Mouse (Mus musculus): Measurements from ENCODE around the gene Atp10b.

The Atp10b gene

DNA sequence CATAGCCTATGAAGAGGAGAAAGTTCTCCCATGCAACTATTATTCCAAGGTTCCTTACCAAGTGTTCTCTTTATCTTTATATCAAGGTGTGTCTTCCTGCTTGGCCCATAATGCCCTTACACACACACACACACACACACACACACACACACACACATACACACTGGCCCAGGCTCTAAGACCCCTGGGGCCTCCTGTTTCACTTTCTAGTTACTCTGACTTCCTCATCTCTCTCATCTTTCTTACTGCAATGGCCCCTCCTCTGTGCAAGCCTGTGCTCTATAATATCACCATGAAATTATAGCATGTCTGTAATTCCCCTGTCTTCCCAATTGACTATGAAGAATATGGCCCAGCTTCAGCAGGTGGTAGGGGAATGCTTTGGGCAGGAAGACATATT is 49.7 kb downstream of the Atp10b start:
- no peak for DNase-seq (ENCODE audit: low read depth, low spot score)

DNA sequence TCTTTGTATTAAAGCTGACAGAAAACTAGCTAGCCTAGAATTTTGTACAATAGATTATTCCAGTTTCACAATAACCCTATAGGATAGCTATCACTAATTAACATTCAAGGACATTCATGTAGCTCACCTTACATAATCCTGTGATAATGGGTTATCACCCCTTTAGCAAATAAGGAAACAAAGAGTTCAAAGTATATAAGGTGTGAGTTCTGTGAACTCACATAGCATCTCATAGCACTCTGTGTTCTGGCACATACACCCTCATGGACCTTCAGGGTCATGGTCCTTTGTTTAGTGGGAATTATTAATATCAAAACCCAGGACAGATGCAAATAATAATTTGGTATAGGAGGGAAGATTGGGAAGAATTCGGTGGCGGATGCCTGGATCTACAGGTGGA is 50.4 kb downstream of the Atp10b start:
- no peak for DNase-seq (ENCODE audit: low read depth, low spot score)

DNA sequence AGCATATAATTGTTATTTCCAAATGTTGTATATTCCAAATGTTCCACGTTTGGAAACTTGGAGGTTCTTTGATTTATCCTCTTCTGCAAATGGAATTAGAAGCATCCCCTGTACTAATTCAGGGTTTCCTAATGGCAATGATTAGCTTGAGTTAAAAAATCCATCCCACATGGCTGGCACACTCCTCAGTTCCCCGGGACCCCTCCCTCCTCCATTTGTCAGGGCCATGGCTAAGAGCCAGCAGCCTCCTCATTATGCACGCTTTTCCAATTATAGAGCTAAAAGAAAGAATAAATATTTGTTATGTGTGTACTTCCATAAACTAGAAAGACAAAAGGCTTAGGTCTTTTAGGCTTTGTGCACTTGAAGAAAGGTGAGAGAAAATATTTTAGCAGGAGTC is 53.9 kb downstream of the Atp10b start:
- DNase-seq (ENCODE audit: low read depth, low spot score), result no peak

DNA sequence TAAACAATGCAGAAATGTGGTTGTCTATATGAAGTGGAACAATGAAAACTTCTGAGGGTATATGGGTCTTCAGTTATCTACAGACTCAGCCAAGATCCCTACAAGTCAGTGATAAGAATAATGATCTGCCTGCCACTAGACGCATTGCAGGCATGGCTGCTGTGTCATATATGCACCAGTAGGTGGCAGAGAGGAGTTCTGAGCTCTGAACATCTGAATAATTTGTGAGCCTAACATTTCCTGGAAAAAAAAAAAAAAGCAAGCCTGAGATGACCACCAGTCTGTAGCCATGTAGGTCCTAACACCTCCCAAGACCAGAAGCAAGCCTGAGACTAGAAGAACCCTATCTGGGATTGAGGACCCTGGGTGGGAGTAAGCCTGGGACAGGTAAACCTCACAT is 63.5 kb downstream of the Atp10b start:
- DNase-seq (ENCODE audit: low read depth, low spot score), result no peak

DNA sequence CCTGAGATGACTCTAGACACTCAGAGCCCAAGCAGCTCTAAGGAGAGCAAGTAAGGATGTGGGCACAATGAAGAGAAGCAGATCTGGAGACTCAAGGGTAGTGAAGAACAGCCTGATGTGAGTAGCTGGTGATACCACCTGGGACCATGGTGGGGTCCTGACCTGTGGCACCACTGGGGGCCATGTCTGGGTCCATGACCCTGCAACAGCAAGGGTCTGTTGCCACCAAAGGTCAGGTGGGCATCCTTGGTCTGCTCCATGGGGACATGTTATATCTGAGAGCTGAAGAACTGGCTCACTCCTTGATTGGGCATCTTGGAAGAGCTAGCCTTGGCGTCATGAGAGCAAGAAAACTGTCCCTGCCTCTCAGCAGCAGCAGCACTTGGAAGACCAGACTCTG is 64.1 kb downstream of the Atp10b start:
- no peak for DNase-seq (ENCODE audit: low read depth, low spot score)

DNA sequence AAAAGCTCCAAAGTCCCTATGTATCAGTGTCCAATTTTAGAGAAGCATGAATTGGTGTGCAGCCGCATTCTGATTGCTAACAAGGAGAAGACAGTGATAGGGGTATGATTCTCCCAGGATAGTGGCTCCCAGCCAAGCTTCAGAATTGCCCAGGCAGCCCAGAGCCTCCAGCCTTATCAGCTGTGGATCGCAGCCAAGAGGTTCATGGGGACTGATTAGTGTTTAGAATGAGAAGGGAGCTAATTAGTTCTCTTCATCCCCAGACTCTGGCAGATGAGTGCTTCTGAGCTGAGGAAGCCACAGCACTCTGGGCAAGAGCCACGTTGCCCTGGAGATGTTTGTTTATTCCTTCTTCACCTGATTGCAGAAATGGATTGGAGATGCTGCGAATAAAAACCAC is 67.3 kb downstream of the Atp10b start:
- DNase-seq (ENCODE audit: low read depth, low spot score), result no peak

DNA sequence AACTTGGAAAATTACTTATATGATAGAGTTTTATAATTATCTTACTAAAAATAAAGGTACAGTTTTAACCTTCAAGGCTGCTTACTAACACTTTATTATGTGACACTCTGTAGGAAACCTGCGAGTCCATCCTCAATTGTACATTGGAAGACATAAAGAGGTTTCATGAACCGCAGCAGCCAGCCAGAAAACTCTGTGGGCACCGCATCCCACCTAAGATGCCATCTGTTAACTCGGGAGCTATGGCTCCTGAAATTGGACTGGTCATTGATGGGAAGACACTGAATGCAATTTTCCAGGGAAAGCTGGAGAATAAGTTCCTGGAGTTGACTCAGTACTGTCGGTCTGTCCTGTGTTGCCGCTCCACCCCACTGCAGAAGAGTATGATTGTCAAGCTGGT is 80.6 kb downstream of the Atp10b start:
- DNase-seq (ENCODE audit: low read depth, low spot score), result no peak

DNA sequence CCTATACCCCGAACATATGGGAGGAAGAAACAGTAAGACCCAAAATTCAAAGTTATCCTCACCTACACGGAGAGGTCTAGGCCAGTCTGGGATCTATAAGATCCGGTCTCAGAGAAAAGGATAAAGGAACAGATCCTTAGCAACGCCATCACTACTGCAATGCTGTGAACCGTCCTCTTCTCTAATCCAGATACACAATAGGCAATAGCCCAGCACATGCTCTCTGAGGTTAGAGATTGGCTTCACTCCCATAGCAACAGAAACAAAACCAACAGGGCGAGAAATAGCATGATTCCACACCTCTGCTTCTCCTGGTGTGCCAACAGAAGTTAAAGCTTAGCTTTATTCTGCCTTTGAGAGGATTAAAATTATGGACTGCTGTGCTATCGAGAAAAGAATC is 82.4 kb downstream of the Atp10b start:
- no peak for DNase-seq (ENCODE audit: low read depth, low spot score)

DNA sequence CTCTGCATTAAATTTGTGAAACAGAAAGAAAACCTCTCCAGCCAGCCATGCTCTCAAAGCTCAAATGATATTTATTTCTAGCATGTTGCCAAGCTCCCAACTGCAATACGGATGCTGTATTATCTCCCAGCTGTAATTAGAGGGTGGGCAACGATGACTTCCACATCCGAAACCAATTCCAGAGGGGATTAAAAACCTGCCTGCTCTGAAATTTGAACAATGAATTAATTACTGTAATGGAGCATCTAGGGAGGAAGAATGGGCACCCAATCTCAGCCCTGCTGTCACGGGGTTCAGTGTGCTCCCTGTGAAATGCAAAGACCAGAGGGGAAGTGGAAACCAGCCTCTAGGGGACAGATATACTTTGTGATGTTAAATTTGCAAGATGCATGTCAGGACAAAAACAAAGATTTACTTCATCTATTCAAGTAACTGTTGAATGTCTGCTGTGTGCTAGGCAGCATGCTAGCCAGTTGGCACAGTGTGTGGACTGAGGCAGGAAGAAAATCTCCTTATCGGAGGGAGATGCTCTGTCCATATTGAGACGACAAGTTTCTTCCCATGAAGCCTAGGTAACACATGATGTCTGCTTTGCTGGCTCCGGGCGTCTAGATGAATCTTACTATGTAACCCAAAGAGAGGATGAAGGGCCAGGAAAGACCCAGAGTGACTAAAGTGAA is 86.8 kb downstream of the Atp10b start:
- no peak for DNase-seq (ENCODE audit: low read depth, low spot score)

DNA sequence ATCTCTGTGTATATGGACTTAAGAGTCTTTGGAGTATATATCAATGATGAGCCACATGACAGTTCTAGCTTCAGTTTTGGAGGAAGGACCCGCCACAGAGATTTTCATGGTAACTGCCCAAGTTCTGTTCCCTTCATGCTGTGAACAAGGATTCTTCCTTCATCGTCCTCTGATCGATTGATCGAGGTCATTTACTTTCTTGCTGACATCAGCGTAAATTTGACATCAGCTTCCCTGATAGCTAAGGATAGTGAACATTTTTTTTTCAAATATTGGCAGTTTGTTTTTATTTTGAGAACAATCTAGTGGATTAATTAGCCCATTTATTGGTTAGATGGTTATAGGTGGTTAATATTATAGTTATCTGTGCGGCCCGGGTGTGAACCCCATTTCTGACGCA is 90.1 kb downstream of the Atp10b start:
- DNase-seq (ENCODE audit: low read depth, low spot score), result no peak

DNA sequence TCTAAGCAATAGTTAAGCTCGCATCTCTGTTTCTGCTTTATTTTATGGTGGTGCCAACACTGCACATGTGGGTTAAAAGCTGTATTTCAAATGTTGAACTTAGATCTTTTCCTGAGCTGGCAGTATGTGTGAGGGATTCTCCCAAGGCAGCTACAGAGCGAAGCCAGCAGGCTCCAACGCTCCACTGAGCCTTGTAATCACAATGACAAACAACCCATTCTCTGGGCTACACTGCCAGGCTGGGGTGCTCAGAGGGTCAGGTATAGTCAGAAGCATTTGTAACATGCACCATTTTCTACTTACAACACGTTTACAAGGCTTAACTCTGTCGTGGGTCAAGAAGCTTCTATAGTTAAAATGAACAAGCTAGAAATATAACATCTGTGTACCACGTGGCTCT is 103.4 kb downstream of the Atp10b start:
- DNase-seq (ENCODE audit: low read depth, low spot score), result no peak

DNA sequence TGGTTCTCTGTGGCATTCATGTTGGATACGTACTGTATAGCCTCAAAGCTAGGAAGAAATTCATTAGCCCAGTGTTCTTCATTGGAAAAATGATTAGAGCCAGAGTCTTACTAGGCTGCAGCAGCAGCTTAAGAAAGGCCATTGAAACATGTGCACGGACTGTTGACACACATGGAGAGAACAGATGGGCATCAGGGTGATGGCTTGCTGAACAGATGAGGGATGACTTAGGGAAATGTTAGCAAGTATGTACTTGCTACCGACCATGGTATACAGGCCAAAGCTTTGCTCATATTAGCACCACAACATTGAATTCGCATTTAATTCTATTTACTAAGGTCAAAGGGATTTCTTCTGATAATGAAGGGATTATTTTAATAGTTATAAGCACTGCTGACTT is 105.6 kb downstream of the Atp10b start:
- no peak for DNase-seq (ENCODE audit: low read depth, low spot score)

DNA sequence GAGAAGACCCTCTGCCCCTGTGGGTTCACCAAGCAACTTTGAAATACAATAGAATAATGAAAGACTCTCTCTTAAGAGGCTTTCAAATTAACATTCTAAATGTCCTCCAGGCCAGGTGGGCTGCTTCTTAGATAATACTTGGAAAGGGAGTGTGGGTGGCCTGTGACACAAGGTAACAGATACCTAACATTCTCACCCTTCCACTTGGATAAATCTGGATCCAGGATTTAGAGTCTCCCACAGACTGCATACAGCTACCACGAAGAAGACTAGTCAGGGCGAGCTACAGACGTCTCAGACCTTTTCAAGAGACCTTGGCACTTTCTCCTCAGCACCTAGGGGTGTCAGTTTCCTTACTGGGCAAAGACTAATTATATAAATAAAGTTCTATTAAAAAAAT is 107.6 kb downstream of the Atp10b start:
- no peak for DNase-seq (ENCODE audit: low read depth, low spot score)

DNA sequence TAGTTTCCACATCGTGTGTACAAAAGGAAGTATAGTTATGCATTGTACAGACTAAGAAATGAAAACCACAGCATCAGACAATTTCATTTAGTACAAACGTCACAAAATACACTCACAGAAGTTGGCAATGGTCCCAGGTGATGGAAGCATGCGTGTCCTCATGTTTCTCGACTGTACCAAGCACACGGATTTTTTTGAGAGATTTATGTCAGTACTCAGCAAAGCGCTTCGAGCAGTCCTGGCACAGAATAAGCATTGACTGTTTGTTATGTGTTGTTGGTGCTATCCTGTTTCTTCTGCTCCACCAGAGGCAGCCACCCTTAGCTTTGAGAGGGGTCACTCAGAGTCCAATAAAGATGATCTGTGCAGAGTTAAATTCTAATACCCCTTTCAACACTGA is 108.1 kb downstream of the Atp10b start:
- DNase-seq (ENCODE audit: low read depth, low spot score), result no peak

DNA sequence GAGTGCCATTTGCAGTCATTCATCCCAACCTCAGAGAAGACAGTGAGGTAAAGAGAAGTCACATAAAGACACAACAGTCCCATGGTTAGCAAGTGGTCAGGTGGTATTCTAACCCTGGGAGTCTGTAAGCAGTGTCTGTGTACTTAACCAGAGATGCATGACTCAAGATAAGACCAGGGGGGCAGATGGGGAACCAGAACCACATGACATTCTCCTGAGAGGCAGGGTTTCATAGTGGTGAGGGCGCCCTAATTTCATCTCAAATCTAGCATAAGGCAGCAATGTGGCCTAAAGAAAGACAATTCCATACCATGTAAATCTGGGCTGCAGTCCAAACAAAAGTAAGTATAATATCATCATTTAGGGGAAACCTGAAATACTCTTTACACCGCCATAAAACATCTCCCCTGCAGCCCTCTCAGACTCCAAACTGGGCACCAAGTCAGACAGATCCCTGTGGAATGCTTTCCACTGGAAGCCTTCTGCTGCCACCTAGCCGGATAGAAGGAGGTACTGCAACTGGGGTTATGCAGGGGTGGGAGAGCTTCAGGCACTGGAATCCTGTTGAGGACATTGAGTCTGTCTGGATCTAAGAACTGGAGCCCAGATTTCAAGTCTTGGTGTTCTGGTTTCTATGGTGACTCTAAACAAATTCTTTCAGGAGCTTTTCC is 114.0 kb downstream of the Atp10b start:
- DNase-seq (ENCODE audit: low read depth, low spot score), result peak; percentile 1

DNA sequence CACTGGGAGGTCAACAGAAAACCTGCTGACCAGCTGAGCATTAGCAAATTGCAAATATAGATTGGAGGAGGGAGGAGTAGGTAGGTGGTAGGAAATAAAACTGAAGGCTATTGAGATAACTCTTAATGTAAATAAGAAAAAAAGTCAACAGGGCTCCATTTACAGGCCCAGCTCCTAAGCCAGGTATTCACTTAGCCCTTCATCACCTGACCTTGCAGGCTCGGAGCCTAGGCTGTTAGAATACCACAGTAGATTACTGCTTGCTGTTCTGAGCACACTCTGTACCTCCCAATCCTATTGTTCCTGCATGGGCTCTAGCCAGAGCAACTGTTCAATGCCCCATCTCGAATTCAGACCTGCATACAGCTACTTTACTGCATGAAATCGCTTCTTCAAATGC is 117.8 kb downstream of the Atp10b start:
- DNase-seq (ENCODE audit: low read depth, low spot score), result no peak

DNA sequence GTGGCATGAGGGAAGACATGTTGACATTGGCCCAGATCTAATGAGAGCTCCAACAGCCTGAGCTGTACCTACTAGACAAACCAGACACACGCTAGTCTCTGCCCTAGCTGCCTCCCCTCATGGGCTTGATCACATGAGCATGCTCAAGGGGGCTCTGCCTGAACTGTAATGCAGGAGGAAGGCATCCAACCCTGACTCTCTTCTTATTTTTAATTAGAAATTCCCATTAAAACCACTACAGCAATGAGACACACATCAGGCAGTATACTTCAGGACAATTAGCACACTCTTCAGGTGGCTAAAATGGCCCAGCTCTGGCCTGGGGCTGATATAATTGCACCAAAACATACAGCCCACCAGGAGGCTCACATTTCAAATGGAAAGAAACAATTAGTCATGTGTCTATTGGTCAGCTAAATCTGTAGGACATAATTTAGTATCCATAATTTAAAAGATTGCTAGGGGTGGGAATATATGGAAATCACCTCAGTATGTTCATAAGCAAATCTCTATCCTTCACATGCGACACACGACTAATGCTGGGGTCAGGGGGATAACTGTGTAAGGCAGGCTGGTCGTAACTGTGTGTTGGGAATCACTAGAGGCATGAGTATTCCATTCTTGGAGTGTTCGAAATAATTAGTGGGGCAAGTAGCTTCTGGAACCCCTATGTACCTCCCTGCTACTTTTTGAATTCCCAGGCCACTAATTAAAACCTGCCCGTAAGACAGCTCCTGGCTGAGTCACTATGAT is 120.0 kb downstream of the Atp10b start:
- DNase-seq (ENCODE audit: low read depth, low spot score), result no peak

DNA sequence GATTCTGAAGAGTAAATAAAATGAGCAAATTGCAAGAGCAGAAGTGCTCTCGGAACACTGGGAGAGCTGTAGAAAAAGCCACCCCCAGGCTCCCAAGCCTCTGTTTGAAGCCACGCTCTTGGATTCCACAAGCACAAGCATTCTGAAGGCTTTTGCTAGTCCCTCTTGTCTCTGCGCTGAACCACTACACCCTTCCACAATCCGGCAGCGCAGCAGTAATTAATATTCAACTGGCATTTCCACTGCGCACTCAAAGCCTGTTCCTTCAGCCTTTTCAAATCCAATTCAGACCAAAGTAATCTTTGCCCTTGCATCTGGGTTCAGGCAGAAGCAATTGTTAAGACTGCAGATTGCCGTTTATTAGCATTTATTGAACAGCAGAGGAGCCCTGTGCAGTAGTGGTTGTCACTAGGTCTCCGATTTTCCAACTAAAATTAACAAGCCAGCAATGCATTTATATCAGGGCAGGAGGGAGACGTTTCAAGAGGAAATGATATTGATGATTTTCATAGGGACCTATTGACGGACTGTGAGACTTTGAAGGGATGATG is 120.7 kb downstream of the Atp10b start:
- DNase-seq (ENCODE audit: low read depth, low spot score), result no peak

DNA sequence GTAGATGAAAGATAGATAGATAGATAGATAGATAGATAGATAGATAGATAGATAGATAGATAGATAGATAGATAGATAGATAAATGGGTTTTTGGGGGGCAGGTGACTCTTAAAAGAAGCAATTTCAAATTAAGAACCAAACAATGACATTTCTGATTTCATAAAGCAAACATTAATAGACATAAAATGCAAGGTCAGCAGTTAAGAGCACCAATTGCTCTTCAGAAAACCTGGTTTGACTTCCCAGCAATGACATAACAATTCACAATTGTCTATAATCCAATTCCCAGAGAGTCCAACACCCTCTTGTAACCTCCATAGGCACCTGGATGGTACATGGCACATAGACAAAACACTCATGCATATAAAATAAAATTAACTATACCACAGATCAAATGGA is 124.2 kb downstream of the Atp10b start:
- DNase-seq (ENCODE audit: low read depth, low spot score), result no peak

DNA sequence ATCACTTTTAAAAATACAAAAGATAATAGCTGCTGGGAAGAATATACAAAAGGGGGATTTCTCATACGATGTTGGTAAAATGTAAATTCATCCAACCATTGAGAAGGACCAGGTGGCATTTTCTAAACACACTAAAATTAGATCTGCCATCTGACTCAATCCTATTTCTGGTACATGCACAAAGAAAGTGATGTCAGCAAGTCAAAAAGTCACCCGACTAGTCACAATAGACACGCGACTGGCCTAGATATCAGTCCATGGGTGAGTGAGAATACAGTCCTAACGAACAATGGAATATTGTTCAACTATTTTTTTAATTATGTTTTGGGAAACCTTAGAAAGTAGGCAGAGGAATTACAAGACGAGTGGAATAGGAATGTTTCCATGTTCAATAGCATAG is 147.9 kb downstream of the Atp10b start:
- no peak for DNase-seq (ENCODE audit: low read depth, low spot score)

DNA sequence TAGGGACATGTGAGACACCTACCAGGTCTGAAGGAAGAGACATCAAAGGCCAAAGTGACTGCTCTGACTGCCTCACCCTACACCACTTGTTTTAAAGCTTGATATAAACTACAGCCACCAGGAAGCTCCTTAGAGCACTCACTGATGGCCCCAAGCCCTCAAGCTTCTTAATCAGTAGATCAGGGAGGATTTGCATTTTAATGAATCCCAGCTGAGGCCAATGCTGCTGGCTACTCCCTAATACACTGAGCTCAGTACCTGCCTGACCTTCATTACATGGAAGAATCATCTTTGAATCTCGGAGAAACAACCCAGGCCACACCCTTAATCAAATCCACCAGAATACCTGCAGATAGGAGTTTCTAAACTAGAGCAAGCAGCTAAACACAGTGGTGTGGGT is 161.3 kb downstream of the Atp10b start:
- DNase-seq (ENCODE audit: low read depth, low spot score), result no peak

Measured in skeletal muscle tissue, adult 2 months (tissue).